Comparison of ENCODE assay signal across 8 mouse cellular contexts in the genomic region with DNA sequence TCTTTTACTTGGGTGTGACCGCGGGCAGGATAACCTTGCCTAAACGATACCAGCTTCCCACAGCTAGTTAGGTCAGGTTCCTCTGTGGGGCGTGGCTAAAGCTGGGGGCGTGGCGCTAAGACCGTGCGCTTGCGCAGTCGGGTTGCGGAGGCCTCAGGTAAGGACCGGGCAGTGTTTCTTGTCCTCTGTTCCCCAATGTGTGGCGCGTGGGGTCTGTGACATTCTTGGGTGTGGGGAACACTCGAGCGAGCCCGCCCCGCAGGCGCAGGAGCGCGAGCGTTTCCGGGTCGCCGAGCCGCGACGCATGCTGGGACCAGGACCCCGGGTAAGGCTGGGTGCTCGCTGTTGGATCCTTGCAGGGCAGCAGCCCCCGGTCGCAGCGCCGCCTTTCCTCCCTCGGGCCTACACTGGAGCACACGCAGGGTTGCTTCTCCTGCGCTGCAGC. TPM values are rescaled to one million over a fixed set of nuclear protein-coding genes. Genes with fewer than 3 reads are reported as not detected.
DNase-seq lines count a peak whose midpoint lies in the region; ATAC-seq and TF ChIP-seq lines count a peak whose summit lies in the region.

A gene (plus strand): TSS at position 132 of the 445 bp plus-strand sequence.

- H3K27ac ChIP-seq in ES-E14 (ENCODE audit: insufficient read depth, low read depth, low read length, poor library complexity, severe bottlenecking), result peak within 1 kb of the TSS; percentile 57
- H3K27ac ChIP-seq in forebrain, embryonic 16.5 days (ENCODE audit: low read length), result peak within 1 kb of the TSS; percentile 82
- H3K27ac ChIP-seq in layer of hippocampus, adult 2 months, result peak within 1 kb of the TSS; percentile 94
- peak within 1 kb of the TSS; percentile 91 for H3K27ac ChIP-seq in lung, embryonic 14.5 days (ENCODE audit: low read depth)
- peak within 1 kb of the TSS; percentile 48 for H3K27ac ChIP-seq in olfactory bulb, adult 2 months (ENCODE audit: insufficient read depth, low read depth, low read length)
- peak within 1 kb of the TSS; percentile 42; the same call in 1 of the 2 replicates for H3K27ac ChIP-seq in thymus, adult 2 months (ENCODE audit: control insufficient read depth, insufficient read depth, low read length)

- no peaks in the 10 kb centered on the region for H3K27me3 ChIP-seq in forebrain, embryonic 16.5 days (replicated peaks; ENCODE audit: control insufficient read depth, insufficient read depth, low read length)
- H3K27me3 ChIP-seq in lung, embryonic 14.5 days (ENCODE audit: insufficient read depth, low read length), result no peaks in the 10 kb centered on the region
- H3K27me3 ChIP-seq in thymus, adult 2 months (ENCODE audit: control insufficient read depth, insufficient read depth, low read length), result no peaks in the 10 kb centered on the region

- peaks cover 3 to 4% of the 10 kb centered on the region in 2 experiments; a peak in 3 of 4 replicates for H3K4me1 ChIP-seq in ES-E14 (ENCODE audit: control insufficient read depth in 2 of 2, insufficient read depth in 2 of 2, low read length in 2 of 2, poor library complexity in 1 of 2)
- H3K4me1 ChIP-seq in forebrain, embryonic 16.5 days (replicated peaks; ENCODE audit: control insufficient read depth, insufficient read depth, low read length), result peaks cover 15% of the 10 kb centered on the region
- H3K4me1 ChIP-seq in lung, embryonic 14.5 days (ENCODE audit: insufficient read depth), result no peaks in the 10 kb centered on the region
- peaks cover 7% of the 10 kb centered on the region for H3K4me1 ChIP-seq in olfactory bulb, adult 2 months (ENCODE audit: control insufficient read depth, insufficient read depth, low read length)
- peaks cover 8% of the 10 kb centered on the region; the same call in 1 of the 2 replicates for H3K4me1 ChIP-seq in thymus, adult 2 months (replicated peaks; ENCODE audit: control insufficient read depth, insufficient read depth, low read length)

- no peak for TF ChIP-seq CTCF in layer of hippocampus, adult 2 months (conservative IDR thresholded peaks at IDR 0.05)
- TF ChIP-seq CTCF in lung, embryonic 14.5 days (IDR thresholded peaks at IDR 0.05; ENCODE audit: low read depth), result no peak
- TF ChIP-seq CTCF in olfactory bulb, adult 2 months (IDR thresholded peaks at IDR 0.05; ENCODE audit: insufficient read depth, low read depth, low read length), result no peak
- peak; percentile 60; the same call in 1 of the 2 replicates for TF ChIP-seq CTCF in thymus, adult 2 months (IDR thresholded peaks at IDR 0.05; ENCODE audit: borderline replicate concordance, control insufficient read depth, extremely low read depth, insufficient read depth, low read length, poor library complexity)

- DNase-seq in ES-E14 (ENCODE audit: low read depth, low spot score), result peak; percentile 93
- DNase-seq in cerebellum, adult 11-12 months, result peak; percentile 94
- peak; percentile 83 to 85 for DNase-seq in heart, postnatal 36 days
- peak; percentile 85 to 90 for DNase-seq in layer of hippocampus, adult 2 months (ENCODE audit: low spot score in 2 of 2)
- DNase-seq in lung, embryonic 14.5 days, result peak; percentile 94
- peak; percentile 92 for DNase-seq in thymus, adult 2 months

- 0% methylated on average over 37 of the region's 37 CpGs for WGBS in forebrain, embryonic 16.5 days
- WGBS in lung, embryonic 14.5 days, result under 1% methylated on average over 37 of the region's 37 CpGs
- under 1% methylated on average over 37 of the region's 37 CpGs for WGBS in olfactory bulb, adult 2 months
- under 1% methylated on average over 37 of the region's 37 CpGs for WGBS in thymus, adult 2 months

- H3K4me2 ChIP-seq in forebrain, embryonic 16.5 days (ENCODE audit: low read length), result peak within 1 kb of the TSS; percentile 75
- peak within 1 kb of the TSS; percentile 87 for H3K4me2 ChIP-seq in lung, embryonic 14.5 days

- in situ Hi-C loops in ES-E14 (cut with MboI; ENCODE audit: low sequenced_read_pairs in 2 of 2, unreplicated experiment in 2 of 2), result no loop called here

- H3K36me3 ChIP-seq in ES-E14 (ENCODE audit: control insufficient read depth, insufficient read depth, low read length, poor library complexity, severe bottlenecking), result peaks cover 19% of the 10 kb centered on the region
- H3K36me3 ChIP-seq in forebrain, embryonic 16.5 days (ENCODE audit: control insufficient read depth, insufficient read depth), result peaks cover 13% of the 10 kb centered on the region
- peaks cover 32% of the 10 kb centered on the region for H3K36me3 ChIP-seq in lung, embryonic 14.5 days (ENCODE audit: insufficient read depth)
- H3K36me3 ChIP-seq in thymus, adult 2 months (ENCODE audit: control insufficient read depth, insufficient read depth, low read length), result peaks cover 19% of the 10 kb centered on the region

- intact Hi-C loops in heart, postnatal 36 days (cut with DNase I), result loop anchor here (2.0 kb wide), 1 partner anchor 18 kb away; no protein-coding TSS in a partner anchor

- H3K9ac ChIP-seq in ES-E14 (ENCODE audit: insufficient read depth, low read depth, low read length, poor library complexity, severe bottlenecking), result peak within 1 kb of the TSS; percentile 93
- peak within 1 kb of the TSS; percentile 92 for H3K9ac ChIP-seq in forebrain, embryonic 16.5 days (replicated peaks; ENCODE audit: low read depth, low read length)
- H3K9ac ChIP-seq in lung, embryonic 14.5 days, result peak within 1 kb of the TSS; percentile 82

- peak within 1 kb of the TSS; percentile 60 to 66 for H3K4me3 ChIP-seq in ES-E14 (ENCODE audit: insufficient read depth in 1 of 2, low read depth in 1 of 2, low read length in 2 of 2, poor library complexity in 1 of 2, severe bottlenecking in 1 of 2)
- peak within 1 kb of the TSS; percentile 86 for H3K4me3 ChIP-seq in forebrain, embryonic 16.5 days (replicated peaks; ENCODE audit: low read length)
- H3K4me3 ChIP-seq in layer of hippocampus, adult 2 months, result peak within 1 kb of the TSS; percentile 86
- peak within 1 kb of the TSS; percentile 67 for H3K4me3 ChIP-seq in lung, embryonic 14.5 days (ENCODE audit: low read depth, low read length)
- peak within 1 kb of the TSS; percentile 81 for H3K4me3 ChIP-seq in olfactory bulb, adult 2 months (ENCODE audit: insufficient read depth, low read depth, low read length)
- H3K4me3 ChIP-seq in thymus, adult 2 months (ENCODE audit: control insufficient read depth, insufficient read depth, low read length), result peak within 1 kb of the TSS; percentile 72

- no peaks in the 10 kb centered on the region for H3K9me3 ChIP-seq in ES-E14 (ENCODE audit: control insufficient read depth, insufficient read depth, low read depth, low read length)
- no peaks in the 10 kb centered on the region for H3K9me3 ChIP-seq in forebrain, embryonic 16.5 days (ENCODE audit: control insufficient read depth, low read length)
- H3K9me3 ChIP-seq in lung, embryonic 14.5 days (ENCODE audit: low read depth, low read length), result no peaks in the 10 kb centered on the region

- peak; percentile 69 for TF ChIP-seq POLR2A in olfactory bulb, adult 2 months (IDR thresholded peaks at IDR 0.05; ENCODE audit: insufficient read depth, low read depth, low read length)
- peak; percentile 84 for TF ChIP-seq POLR2A in thymus, adult 2 months (IDR thresholded peaks at IDR 0.05; ENCODE audit: control insufficient read depth, extremely low read depth, insufficient read depth, low read length, poor library complexity)

- ATAC-seq in forebrain, embryonic 16.5 days, result peak; percentile 94
- ATAC-seq in lung, embryonic 14.5 days (ENCODE audit: insufficient read depth), result peak; percentile 94

TF ChIP-seq in ES-E14, 5 proteins besides CTCF, POLR2A, EP300 and RAD21:
- TF ChIP-seq HCFC1 (IDR thresholded peaks at IDR 0.05; ENCODE audit: borderline replicate concordance, insufficient read depth, low read length) (no peak), MAFK (IDR thresholded peaks at IDR 0.05; ENCODE audit: insufficient read depth, low read depth, low read length) (no peak), CHD2 (IDR thresholded peaks at IDR 0.05; ENCODE audit: low read depth, low read length) (no peak), ZNF384 (IDR thresholded peaks at IDR 0.05; ENCODE audit: low read depth, low read length) (no peak), ZC3H11A (IDR thresholded peaks at IDR 0.05; ENCODE audit: borderline replicate concordance, low read depth, low read length) (no peak)

RNA-seq across cellular contexts. Expression of the gene that starts here (rescaled TPM):
- 42.5 and 48.6 TPM in 2 replicates for total RNA-seq in ES-E14 (2012; rRNA removed)
- 100 and 108 TPM in 2 replicates for polyA plus RNA-seq in forebrain, embryonic 16.5 days (2015; fragmentation: Nextera tagmentation; extraction: Ambion mirVana)
- 10 to 100 TPM; 55.3 to 59.9 TPM for total RNA-seq in heart, postnatal 36 days (2021)
- total RNA-seq in layer of hippocampus, adult 2 months (2021), result 10 to 100 TPM; 27.2 to 33.5 TPM
- 77.4 and 85.6 TPM in 2 replicates for polyA plus RNA-seq in lung, embryonic 14.5 days (2014; fragmentation: Nextera tagmentation; extraction: Ambion mirVana)
- polyA plus RNA-seq in olfactory bulb, adult 2 months (2012; ENCODE audit: insufficient read depth, insufficient read length, low replicate concordance, missing spikeins), result not detected in 2 replicates
- 5.7 and 5.8 TPM in 2 replicates for polyA plus RNA-seq in thymus, adult 2 months (2012; rRNA removed)

Comparison
In these comparisons a context has a peak if more than half of its experiments do, and no peak if none do; other contexts are left out.
1. Peak in every context shown above with its lines: DNase-seq, ATAC-seq, H3K4me3 ChIP-seq and H3K27ac ChIP-seq.
2. RNA of the gene that starts here (polyA plus RNA-seq): 100 to 108 TPM in forebrain, embryonic 16.5 days and 77.4 to 85.6 TPM in lung, embryonic 14.5 days; 5.7 to 5.8 TPM in thymus, adult 2 months and not detected in olfactory bulb, adult 2 months; every median in the first group is over 10 times any median in the second.
3. H3K27ac ChIP-seq: peak in every context shown above with its lines; median percentile 94 in layer of hippocampus, adult 2 months; 91 in lung, embryonic 14.5 days; 82 in forebrain, embryonic 16.5 days; 57 in ES-E14; 48 in olfactory bulb, adult 2 months; 42 in thymus, adult 2 months.